9 mouse cellular contexts compared by ENCODE assay signal in genomic region chr7:62922246-62922645, GRCm38 (mm10).
A peak's percentile ranks its signal among the peaks of the same experiment; 100 is the strongest.
DNase-seq lines count a peak whose midpoint lies in the region; ATAC-seq and TF ChIP-seq lines count a peak whose summit lies in the region.
"Had no signal": no experiment of that assay in that cellular context is flagged by ENCODE, and none has a peak within 500 bp of the region (broad histone marks: within the 10 kb centered on the region; RNA-seq: fewer than 3 reads in every experiment).

No protein-coding gene starts in this region.

- no peak for ATAC-seq in Patski
- no peak for ATAC-seq in megakaryocyte, adult 5-6 weeks (ENCODE audit: poor library complexity, severe bottlenecking)
- no peak for ATAC-seq in CD4-positive, CD25-positive, alpha-beta regulatory T cell, adult 4 months

- TF ChIP-seq CTCF in kidney, adult 2 months (conservative IDR thresholded peaks at IDR 0.05; ENCODE audit: insufficient read depth, insufficient read length, low read depth, low read length), result peak; percentile 47
- TF ChIP-seq CTCF in Patski (IDR thresholded peaks at IDR 0.05), result peak; percentile 31
- TF ChIP-seq CTCF in cortical plate, adult 2 months (IDR thresholded peaks at IDR 0.05; ENCODE audit: extremely low read depth, insufficient read depth, low read length), result peak; percentile 47

- H3K4me1 ChIP-seq in kidney, adult 2 months (ENCODE audit: control insufficient read depth, insufficient read depth, low read length), result no peaks in the 10 kb centered on the region
- H3K4me1 ChIP-seq in cortical plate, adult 2 months (ENCODE audit: control insufficient read depth, insufficient read depth, low read length), result no peaks in the 10 kb centered on the region

- CTCF ChIA-PET in Patski (lab: Charles Lee), result interaction anchor here (1.5 kb wide), 1 partner anchor 400 kb away, joined by 6 read pairs; no protein-coding TSS in a partner anchor

- POLR2A ChIA-PET in Patski (lab: Charles Lee), result no interaction called here

- H3K36me3 ChIP-seq in kidney, adult 2 months (ENCODE audit: control insufficient read depth, insufficient read depth, low read length), result no peaks in the 10 kb centered on the region

- DNase-seq in kidney, adult 2 months, result peak; percentile 33
- DNase-seq in kidney, adult 11 months, result no peak
- DNase-seq in Patski (ENCODE audit: low read depth, low spot score), result no peak
- DNase-seq in layer of hippocampus, postnatal 25 days (ENCODE audit: extremely low spot score in 1 of 2, low spot score in 1 of 2), result peak; percentile 37 to 69
- peak; percentile 36 for DNase-seq in retina, postnatal 1 day

- H3K27ac ChIP-seq in kidney, adult 2 months (ENCODE audit: insufficient read depth, low read depth, low read length), result no peak overlapping the region
- no peak overlapping the region for H3K27ac ChIP-seq in cortical plate, adult 2 months (ENCODE audit: insufficient read depth, low read length)

- H3K27me3 ChIP-seq in kidney, adult 2 months (replicated peaks; ENCODE audit: control insufficient read depth, insufficient read depth, low read length), result no peaks in the 10 kb centered on the region
- no peaks in the 10 kb centered on the region for H3K27me3 ChIP-seq in Patski

- no peak for TF ChIP-seq POLR2A in kidney, adult 2 months (IDR thresholded peaks at IDR 0.05; ENCODE audit: low read depth, low read length)
- no peak for TF ChIP-seq POLR2A in cortical plate, adult 2 months (IDR thresholded peaks at IDR 0.05; ENCODE audit: extremely low read depth, insufficient read depth, low read length)

- WGBS in kidney, adult 2 months, result 3% methylated on average over 1 of the region's 1 CpGs

- no peak overlapping the region for H3K4me3 ChIP-seq in kidney, adult 2 months (ENCODE audit: insufficient read depth, low read depth, low read length)
- no peak overlapping the region for H3K4me3 ChIP-seq in cortical plate, adult 2 months (ENCODE audit: insufficient read depth, low read length)
- H3K4me3 ChIP-seq: myocyte had no signal

- in situ Hi-C loops in Patski (cut with MboI; ENCODE audit: low pct_unique_long_range_greater_than_20kb), result loop anchor here (5.0 to 10.0 kb wide), 2 partner anchors 283 to 395 kb away; no protein-coding TSS in a partner anchor

Comparison
In these comparisons a context has a peak if more than half of its experiments do, and no peak if none do; other contexts are left out.
1. DNase-seq: peak in kidney, adult 2 months (single experiment), layer of hippocampus, postnatal 25 days (2 of 2) and retina, postnatal 1 day (single experiment); none in kidney, adult 11 months (single experiment) and Patski (single experiment).
2. Peak in every context shown above with its lines, with median percentiles within 50 percentile points of each other: CTCF ChIP-seq.